Comparison of ENCODE assay signal across 8 mouse cellular contexts in genomic region chr2:120628076-120628865, GRCm38 (mm10). TPM values are rescaled to one million over a fixed set of nuclear protein-coding genes. Genes with fewer than 3 reads are reported as not detected.
DNase-seq lines count a peak whose midpoint lies in the region; ATAC-seq and TF ChIP-seq lines count a peak whose summit lies in the region.

No protein-coding gene starts in this region.

- TF ChIP-seq CTCF in heart, adult 2 months (IDR thresholded peaks at IDR 0.05), result no peak
- TF ChIP-seq CTCF in CH12.LX (conservative IDR thresholded peaks at IDR 0.05 in 1 of 2, IDR thresholded peaks at IDR 0.05 in 1 of 2; ENCODE audit: low read depth in 2 of 2, low read length in 2 of 2), result no peak

- H3K4me1 ChIP-seq in heart, adult 2 months (ENCODE audit: control insufficient read depth, insufficient read depth, low read length), result peaks cover 12% of the 10 kb centered on the region
- H3K4me1 ChIP-seq in CH12.LX (ENCODE audit: control insufficient read depth in 1 of 2, insufficient read depth in 2 of 2), result peaks cover 3 to 13% of the 10 kb centered on the region in 2 experiments; a peak in 2 of 4 replicates
- H3K4me1 ChIP-seq in forebrain, embryonic 13.5 days, result 0 out of 2 replicates have a peak, but pooled peaks cover 3% of the 10 kb centered on the region
- peaks cover 42% of the 10 kb centered on the region for H3K4me1 ChIP-seq in liver, embryonic 15.5 days (replicated peaks)

- peaks cover 14% of the 10 kb centered on the region for H3K36me3 ChIP-seq in heart, adult 2 months (ENCODE audit: control insufficient read depth, insufficient read depth, low read length)
- no peaks in the 10 kb centered on the region for H3K36me3 ChIP-seq in CH12.LX (replicated peaks in 1 of 2; ENCODE audit: control insufficient read depth in 1 of 2, insufficient read depth in 1 of 2, low read length in 1 of 2)
- no peaks in the 10 kb centered on the region for H3K36me3 ChIP-seq in forebrain, embryonic 13.5 days (ENCODE audit: poor library complexity, severe bottlenecking)
- no peaks in the 10 kb centered on the region for H3K36me3 ChIP-seq in liver, embryonic 15.5 days (replicated peaks)

- H3K27me3 ChIP-seq in heart, adult 2 months (ENCODE audit: control insufficient read depth, insufficient read depth, low read length), result no peaks in the 10 kb centered on the region
- H3K27me3 ChIP-seq in CH12.LX (replicated peaks), result no peaks in the 10 kb centered on the region
- H3K27me3 ChIP-seq in forebrain, embryonic 13.5 days, result no peaks in the 10 kb centered on the region
- peaks cover 21% of the 10 kb centered on the region for H3K27me3 ChIP-seq in liver, embryonic 15.5 days

- H3K9me3 ChIP-seq in CH12.LX (replicated peaks; ENCODE audit: low read length), result no peaks in the 10 kb centered on the region
- no peaks in the 10 kb centered on the region for H3K9me3 ChIP-seq in forebrain, embryonic 13.5 days (replicated peaks)
- H3K9me3 ChIP-seq in liver, embryonic 15.5 days (replicated peaks), result no peaks in the 10 kb centered on the region

- H3K79me2 ChIP-seq in heart, adult 2 months (replicated peaks; ENCODE audit: control insufficient read depth, insufficient read depth, low read length), result no peaks in the 10 kb centered on the region
- no peaks in the 10 kb centered on the region for H3K79me2 ChIP-seq in CH12.LX (replicated peaks; ENCODE audit: control insufficient read depth, extremely low read depth, insufficient read depth, poor library complexity, severe bottlenecking)

- DNase-seq in heart, adult 2 months, result no peak
- no peak for DNase-seq in heart, postnatal 10 days
- DNase-seq in CH12.LX (ENCODE audit: extremely low read depth), result no peak
- no peak for DNase-seq in frontal cortex, postnatal 36 days (ENCODE audit: low spot score in 2 of 2)
- no peak for DNase-seq in urinary bladder, adult 2 months (ENCODE audit: low spot score)
- no peak for DNase-seq in spleen, postnatal 4 days (ENCODE audit: low spot score in 2 of 2)

- TF ChIP-seq EP300 in heart, adult 2 months (IDR thresholded peaks at IDR 0.05; ENCODE audit: insufficient read depth, low read depth, low read length), result no peak
- no peak for TF ChIP-seq EP300 in CH12.LX (IDR thresholded peaks at IDR 0.05; ENCODE audit: low read length)

- 25% methylated on average over 10 of the region's 10 CpGs for WGBS in heart, adult 2 months
- 29% methylated on average over 10 of the region's 10 CpGs for WGBS in forebrain, embryonic 13.5 days
- WGBS in liver, embryonic 15.5 days (ENCODE audit: insufficient replicate concordance), result 21% methylated on average over 10 of the region's 10 CpGs

- in situ Hi-C loops in CH12.LX (cut with MboI; ENCODE audit: low pct_ligation_motif_present, low pct_unique_long_range_greater_than_20kb, low sequenced_read_pairs), result no loop called here

- no peak overlapping the region for H3K9ac ChIP-seq in heart, adult 2 months (ENCODE audit: low read depth, low read length)
- H3K9ac ChIP-seq in CH12.LX (ENCODE audit: insufficient read depth, low read depth), result peak overlapping the region; percentile 47; the same call in 1 of the 2 replicates
- no peak overlapping the region for H3K9ac ChIP-seq in forebrain, embryonic 13.5 days
- H3K9ac ChIP-seq in liver, embryonic 15.5 days, result peak overlapping the region; percentile 10; the same call in 1 of the 2 replicates

- ATAC-seq in forebrain, embryonic 13.5 days, result peak; percentile 46
- no peak for ATAC-seq in liver, embryonic 15.5 days (ENCODE audit: insufficient read depth)

- peak overlapping the region; percentile 69 for H3K27ac ChIP-seq in heart, adult 2 months
- H3K27ac ChIP-seq in CH12.LX (ENCODE audit: insufficient read depth, low read depth), result no peak overlapping the region
- H3K27ac ChIP-seq in forebrain, embryonic 13.5 days, result peak overlapping the region; percentile 1; the same call in 1 of the 2 replicates
- no peak overlapping the region for H3K27ac ChIP-seq in liver, embryonic 15.5 days (replicated peaks)

- TF ChIP-seq POLR2A in heart, adult 2 months (IDR thresholded peaks at IDR 0.05; ENCODE audit: insufficient read depth, low read depth, low read length), result no peak
- peak; percentile 40; the same call in 1 of the 2 replicates for TF ChIP-seq POLR2A in CH12.LX (IDR thresholded peaks at IDR 0.05; ENCODE audit: low read depth, low read length)

- peak overlapping the region; percentile 67 for H3K4me2 ChIP-seq in CH12.LX (ENCODE audit: insufficient read depth, low read depth, poor library complexity, severe bottlenecking)
- H3K4me2 ChIP-seq in forebrain, embryonic 13.5 days, result peak overlapping the region; percentile 72
- H3K4me2 ChIP-seq in liver, embryonic 15.5 days, result peak overlapping the region; percentile 87

- no peak for TF ChIP-seq RAD21 in CH12.LX (IDR thresholded peaks at IDR 0.05; ENCODE audit: low read depth, low read length)

- dilution Hi-C loops in CH12.LX (cut with MboI; ENCODE audit: extremely low pct_ligation_motif_present, extremely low pct_unique_long_range_greater_than_20kb, low sequenced_read_pairs), result no loop called here

- intact Hi-C loops in heart, adult 2 months (cut with DNase I), result loop anchor here (5.0 kb wide), 2 partner anchors 34 to 61 kb away; partner anchors contain the start of gene Snap23
- intact Hi-C loops in heart, postnatal 10 days (cut with DNase I), result loop anchor here (2.0 to 5.0 kb wide), 2 partner anchors 19 to 34 kb away; partner anchors contain the start of genes Haus2 and Lrrc57

- H3K4me3 ChIP-seq in heart, adult 2 months, result peak overlapping the region; percentile 81
- H3K4me3 ChIP-seq in CH12.LX (replicated peaks in 1 of 3; ENCODE audit: low read depth in 2 of 3, low read length in 2 of 3, poor library complexity in 1 of 3), result peak overlapping the region; percentile 44 to 58 (median 50)
- H3K4me3 ChIP-seq in forebrain, embryonic 13.5 days, result peak overlapping the region; percentile 56
- peak overlapping the region; percentile 59 for H3K4me3 ChIP-seq in liver, embryonic 15.5 days (replicated peaks)

TF ChIP-seq in CH12.LX, 34 proteins besides CTCF, POLR2A, EP300 and RAD21 (continues in another document):
- TF ChIP-seq ZNF384 (IDR thresholded peaks at IDR 0.05; ENCODE audit: low read depth, low read length) (peak; percentile 70), MXI1 (IDR thresholded peaks at IDR 0.05; ENCODE audit: low read depth, low read length) (no peak), PAX5 (IDR thresholded peaks at IDR 0.05; ENCODE audit: low read length) (no peak), UBTF (IDR thresholded peaks at IDR 0.05; ENCODE audit: low read depth, low read length) (no peak), TCF12 (IDR thresholded peaks at IDR 0.05; ENCODE audit: low read depth, low read length) (no peak), MAX (IDR thresholded peaks at IDR 0.05; ENCODE audit: low read length) (no peak), USF1 (IDR thresholded peaks at IDR 0.05; ENCODE audit: low read depth, low read length) (no peak), KAT2A (IDR thresholded peaks at IDR 0.05; ENCODE audit: insufficient replicate concordance, low read length) (no peak), RCOR1 (conservative IDR thresholded peaks at IDR 0.05; ENCODE audit: low read depth, low read length) (no peak), MYC (IDR thresholded peaks at IDR 0.05; ENCODE audit: low read depth, low read length) (no peak), NELFE (IDR thresholded peaks at IDR 0.05; ENCODE audit: low read depth, low read length) (no peak), CHD1 (IDR thresholded peaks at IDR 0.05; ENCODE audit: low read depth, low read length) (peak; percentile 62; the same call in 1 of the 2 replicates), MEF2A (IDR thresholded peaks at IDR 0.05; ENCODE audit: borderline replicate concordance, low read depth, low read length) (no peak), NRF1 (IDR thresholded peaks at IDR 0.05; ENCODE audit: low read depth, low read length) (no peak), IRF4 (IDR thresholded peaks at IDR 0.05; ENCODE audit: low read depth, low read length) (no peak), E2F4 (IDR thresholded peaks at IDR 0.05; ENCODE audit: insufficient replicate concordance, low read depth, low read length) (no peak), CHD2 (IDR thresholded peaks at IDR 0.05; ENCODE audit: low read length) (no peak), ZMIZ1 (IDR thresholded peaks at IDR 0.05; ENCODE audit: low read depth, low read length) (no peak), ELF1 (IDR thresholded peaks at IDR 0.05; ENCODE audit: low read depth, low read length) (peak; percentile 34; the same call in 1 of the 2 replicates)

RNA-seq across cellular contexts. Expression of gene Stard9, which starts 0.7 kb away (rescaled TPM):
- 1 to 10 TPM; 6.6 TPM for total RNA-seq in heart, adult 2 months (2021)
- polyA plus RNA-seq in heart, adult 2 months (2012; rRNA removed), result 6.5 and 11.4 TPM in 2 replicates
- total RNA-seq in heart, postnatal 10 days (2021), result 10 to 100 TPM; 17.4 to 18.9 TPM
- total RNA-seq in CH12.LX (2012; rRNA removed) (0.67 and 0.81 TPM in 2 replicates), CH12.LX (2014; rRNA removed) (0.16 and 0.23 TPM in 2 replicates)
- polyA plus RNA-seq in CH12.LX (2012; ENCODE audit: insufficient read length, low read depth), result 0.76 and 1.1 TPM in 2 replicates
- polyA plus RNA-seq in forebrain, embryonic 13.5 days (2015; fragmentation: Nextera tagmentation; extraction: Ambion mirVana), result 3.1 and 3.8 TPM in 2 replicates
- 0.99 and 1.0 TPM in 2 replicates for polyA plus RNA-seq in liver, embryonic 15.5 days (2015; fragmentation: Nextera tagmentation; extraction: Ambion mirVana)
- 22.1 and 23.0 TPM in 2 replicates for polyA plus RNA-seq in urinary bladder, adult 2 months (2012; rRNA removed)

RNA-seq across cellular contexts. Expression of gene Lrrc57, which starts 19.0 kb away (rescaled TPM):
- total RNA-seq in heart, adult 2 months (2021), result 10 to 100 TPM; 14.5 to 14.9 TPM
- 12.1 and 21.1 TPM in 2 replicates for polyA plus RNA-seq in heart, adult 2 months (2012; rRNA removed)
- 10 to 100 TPM; 12.4 to 15.5 TPM for total RNA-seq in heart, postnatal 10 days (2021)
- total RNA-seq in CH12.LX (2012; rRNA removed) (8.9 and 9.1 TPM in 2 replicates), CH12.LX (2014; rRNA removed) (15.6 and 18.8 TPM in 2 replicates)
- 10.3 and 10.5 TPM in 2 replicates for polyA plus RNA-seq in CH12.LX (2012; ENCODE audit: insufficient read length, low read depth)
- polyA plus RNA-seq in forebrain, embryonic 13.5 days (2015; fragmentation: Nextera tagmentation; extraction: Ambion mirVana), result 34.5 and 37.2 TPM in 2 replicates
- polyA plus RNA-seq in liver, embryonic 15.5 days (2015; fragmentation: Nextera tagmentation; extraction: Ambion mirVana), result 10.9 and 11.8 TPM in 2 replicates
- 19.2 and 24.2 TPM in 2 replicates for polyA plus RNA-seq in urinary bladder, adult 2 months (2012; rRNA removed)

RNA-seq across cellular contexts. Expression of gene Haus2, which starts 19.1 kb away (rescaled TPM):
- 10 to 100 TPM in 1 of 2 experiments, 1 to 10 TPM in 1; 9.8 to 10.2 TPM for total RNA-seq in heart, adult 2 months (2021)
- 3.6 and 8.1 TPM in 2 replicates for polyA plus RNA-seq in heart, adult 2 months (2012; rRNA removed)
- 10 to 100 TPM; 12.3 to 13.1 TPM for total RNA-seq in heart, postnatal 10 days (2021)
- total RNA-seq in CH12.LX (2012; rRNA removed) (12.8 and 15.4 TPM in 2 replicates), CH12.LX (2014; rRNA removed) (37.8 and 41.4 TPM in 2 replicates)
- polyA plus RNA-seq in CH12.LX (2012; ENCODE audit: insufficient read length, low read depth), result 18.2 and 21.0 TPM in 2 replicates
- 33.5 and 38.4 TPM in 2 replicates for polyA plus RNA-seq in forebrain, embryonic 13.5 days (2015; fragmentation: Nextera tagmentation; extraction: Ambion mirVana)
- polyA plus RNA-seq in liver, embryonic 15.5 days (2015; fragmentation: Nextera tagmentation; extraction: Ambion mirVana), result 10.4 and 10.8 TPM in 2 replicates
- polyA plus RNA-seq in urinary bladder, adult 2 months (2012; rRNA removed), result 11.5 and 12.7 TPM in 2 replicates

Comparison
In these comparisons a context has a peak if more than half of its experiments do, and no peak if none do; other contexts are left out.
1. H3K27ac ChIP-seq: peak in heart, adult 2 months (single experiment) and forebrain, embryonic 13.5 days (single experiment); none in CH12.LX (single experiment) and liver, embryonic 15.5 days (single experiment).
2. H3K9ac ChIP-seq: peak in CH12.LX (single experiment) and liver, embryonic 15.5 days (single experiment); none in heart, adult 2 months (single experiment) and forebrain, embryonic 13.5 days (single experiment).
3. Peak in every context shown above with its lines, with median percentiles within 50 percentile points of each other: H3K4me3 ChIP-seq and H3K4me2 ChIP-seq.